Mouse (Mus musculus) kidney, adult 2 months (tissue): ENCODE measurements around the gene Ube2c.

Experiments
- CTCF ChIP-seq: fragments of 200-500 bp; conservative IDR thresholded peaks from 2 replicates; pipeline ENCODE4 v1.5.1; 2011; ENCODE audit warnings: low read depth, mild to moderate bottlenecking, control low read depth, low read length, moderate library complexity, mixed read lengths; ENCODE audit not compliant: insufficient read depth, insufficient read length
- POLR2A ChIP-seq: fragments of 200-500 bp; IDR thresholded peaks from one replicate; pipeline ENCODE4 v1.6.1; 2011; ENCODE audit warnings: low read depth, low read length, control low read depth

DNA sequence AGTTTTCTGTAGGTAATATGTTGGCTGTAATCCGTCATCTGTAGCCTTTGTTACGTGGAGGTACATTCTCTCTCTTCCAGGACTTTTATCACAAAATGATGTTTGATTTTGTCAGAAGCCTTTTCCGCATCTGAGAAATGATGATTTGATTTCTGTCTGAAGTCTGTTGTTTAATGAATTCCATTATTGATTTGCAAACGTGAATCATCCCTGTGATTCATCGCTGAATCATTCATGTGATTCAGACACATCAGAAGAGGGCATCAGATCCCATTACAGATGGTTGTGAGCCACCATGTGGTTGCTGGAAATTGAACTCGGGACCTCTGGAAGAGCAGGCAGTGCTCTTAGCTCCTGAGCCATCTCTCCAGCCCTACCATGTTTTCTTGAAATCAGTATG, 20.7 kb upstream of the Ube2c start:
- TF ChIP-seq CTCF (no peak), POLR2A (no peak)
